Mouse (Mus musculus) erythroblast, embryonic 14.5 days (primary cell): ENCODE results near the gene Col23a1. TPM values are rescaled to one million over a fixed set of nuclear protein-coding genes. Genes with fewer than 3 reads are reported as not detected.

Experiments
- H3K27me3 ChIP-seq: 2 replicates; pipeline ENCODE4 v1.6.1; 2012; ENCODE audit warnings: inconsistent platforms; ENCODE audit not compliant: control insufficient read depth
- H3K36me3 ChIP-seq: 2 replicates; pipeline ENCODE4 v1.6.1; 2012; ENCODE audit warnings: mild to moderate bottlenecking, inconsistent platforms; ENCODE audit not compliant: control insufficient read depth
- H3K4me1 ChIP-seq: 2 replicates; pipeline ENCODE4 v1.6.1; 2012; ENCODE audit warnings: inconsistent platforms; ENCODE audit not compliant: control insufficient read depth
- H3K4me3 ChIP-seq: replicated peaks from 2 replicates; pipeline ENCODE3; 2012; ENCODE audit warnings: moderate library complexity, mild to moderate bottlenecking, inconsistent platforms
- H3K9me3 ChIP-seq: 2 replicates; pipeline ENCODE4 v1.6.1; 2012; ENCODE audit warnings: low read length, inconsistent platforms, mixed read lengths; ENCODE audit not compliant: control insufficient read depth
- GATA1 ChIP-seq: IDR thresholded peaks from 2 replicates; pipeline ENCODE4 v1.6.1; 2012; ENCODE audit warnings: low read length, inconsistent platforms, mixed read lengths
- TAL1 ChIP-seq: IDR thresholded peaks from 3 replicates; pipeline ENCODE4 v1.6.1; 2012; ENCODE audit warnings: low read length, inconsistent platforms, mixed read lengths
- polyA plus RNA-seq: library from polyadenylated mRNA; stranded (reverse); fragments of >175 nt; gene quantifications from 2 replicates; pipeline ENCODE4 v1.2.3, GENCODE M21; 2012

The Col23a1 gene
- polyA plus RNA-seq, 1 experiment, result not detected

GRCm38 (mm10) chr11:51521440-51521839 is 231.7 kb downstream of the Col23a1 start:
- no peaks in the 10 kb centered on the region for H3K36me3 ChIP-seq
- H3K4me3 ChIP-seq, result no peak overlapping the region
- no peaks in the 10 kb centered on the region for H3K4me1 ChIP-seq
- H3K9me3 ChIP-seq, result peaks cover 13% of the 10 kb centered on the region
- TF ChIP-seq GATA1 (no peak), TAL1 (no peak)
- H3K27me3 ChIP-seq, result no peaks in the 10 kb centered on the region

GRCm38 (mm10) chr11:51523215-51523614 is 233.5 kb downstream of the Col23a1 start:
- no peaks in the 10 kb centered on the region for H3K4me1 ChIP-seq
- H3K4me3 ChIP-seq, result no peak overlapping the region
- H3K27me3 ChIP-seq, result no peaks in the 10 kb centered on the region
- H3K9me3 ChIP-seq, result peaks cover 6% of the 10 kb centered on the region
- no peak for TF ChIP-seq TAL1
- no peak for TF ChIP-seq GATA1
- H3K36me3 ChIP-seq, result no peaks in the 10 kb centered on the region

DNA sequence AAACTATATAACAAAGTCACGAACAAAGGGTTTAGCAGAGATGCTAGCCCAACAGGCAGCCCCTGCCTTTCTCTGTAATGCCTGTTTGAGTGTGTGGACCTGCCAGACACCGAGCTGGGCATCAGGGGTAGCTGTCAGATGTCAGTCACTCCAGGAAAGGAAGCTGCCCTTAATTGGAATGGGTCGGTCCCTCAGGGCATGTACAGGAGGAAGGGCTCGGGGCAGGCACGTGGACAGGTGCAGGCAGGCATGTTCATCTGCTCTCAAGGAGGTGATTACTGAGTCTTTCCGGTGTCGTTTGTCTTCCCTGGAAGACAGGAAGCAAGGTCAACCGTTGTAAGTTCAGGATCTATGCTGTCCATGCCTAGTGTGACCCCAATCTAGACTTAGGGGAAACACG is 233.9 kb downstream of the Col23a1 start:
- Histone ChIP-seq H3K27me3 (no peaks in the 10 kb centered on the region), H3K36me3 (no peaks in the 10 kb centered on the region), H3K4me3 (no peak overlapping the region), H3K4me1 (no peaks in the 10 kb centered on the region), H3K9me3 (peaks cover 2% of the 10 kb centered on the region)
- TF ChIP-seq TAL1 (no peak), GATA1 (no peak)

DNA sequence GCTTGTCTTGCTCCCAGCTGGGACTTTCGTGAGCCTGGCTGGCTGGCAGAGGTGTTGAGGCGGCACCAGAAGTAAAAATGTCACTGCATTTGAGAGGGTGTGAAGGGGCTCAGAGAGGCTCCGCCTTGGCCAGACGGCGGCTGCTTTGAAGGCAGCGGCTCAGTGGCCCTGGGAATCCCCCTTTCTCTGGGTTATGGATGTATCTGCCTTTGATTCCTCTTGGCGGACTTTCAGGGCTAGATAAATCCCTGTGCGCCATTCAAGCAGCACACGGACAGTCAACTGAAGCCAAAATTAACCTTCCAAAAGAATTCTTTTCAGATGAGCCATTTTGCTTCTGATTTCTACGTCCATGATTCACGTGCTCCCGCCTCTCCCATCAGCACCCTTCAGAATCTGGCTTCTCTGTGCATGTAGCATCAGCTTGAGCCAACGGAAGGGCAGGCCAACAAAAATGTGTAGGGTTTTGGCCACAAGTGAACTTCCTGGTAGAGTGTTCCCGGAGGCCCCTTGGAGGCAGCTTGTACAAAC is 237.0 kb downstream of the Col23a1 start:
- no peaks in the 10 kb centered on the region for H3K36me3 ChIP-seq
- TF ChIP-seq TAL1 (no peak), GATA1 (no peak)
- H3K4me1 ChIP-seq, result no peaks in the 10 kb centered on the region
- no peak overlapping the region for H3K4me3 ChIP-seq
- no peaks in the 10 kb centered on the region for H3K27me3 ChIP-seq
- no peaks in the 10 kb centered on the region for H3K9me3 ChIP-seq

GRCm38 (mm10) chr11:51533128-51533533 is 243.4 kb downstream of the Col23a1 start:
- H3K4me1 ChIP-seq, result no peaks in the 10 kb centered on the region
- H3K36me3 ChIP-seq, result no peaks in the 10 kb centered on the region
- no peak overlapping the region for H3K4me3 ChIP-seq
- 0 out of 2 replicates have a peak, but pooled peaks cover 2% of the 10 kb centered on the region for H3K9me3 ChIP-seq
- TF ChIP-seq TAL1 (no peak), GATA1 (no peak)
- H3K27me3 ChIP-seq, result no peaks in the 10 kb centered on the region

GRCm38 (mm10) chr11:51534314-51534713 is 244.6 kb downstream of the Col23a1 start:
- Histone ChIP-seq H3K9me3 (0 out of 2 replicates have a peak, but pooled peaks cover 2% of the 10 kb centered on the region), H3K36me3 (no peaks in the 10 kb centered on the region), H3K4me1 (no peaks in the 10 kb centered on the region), H3K4me3 (no peak overlapping the region), H3K27me3 (no peaks in the 10 kb centered on the region)
- TF ChIP-seq GATA1 (no peak), TAL1 (no peak)

DNA sequence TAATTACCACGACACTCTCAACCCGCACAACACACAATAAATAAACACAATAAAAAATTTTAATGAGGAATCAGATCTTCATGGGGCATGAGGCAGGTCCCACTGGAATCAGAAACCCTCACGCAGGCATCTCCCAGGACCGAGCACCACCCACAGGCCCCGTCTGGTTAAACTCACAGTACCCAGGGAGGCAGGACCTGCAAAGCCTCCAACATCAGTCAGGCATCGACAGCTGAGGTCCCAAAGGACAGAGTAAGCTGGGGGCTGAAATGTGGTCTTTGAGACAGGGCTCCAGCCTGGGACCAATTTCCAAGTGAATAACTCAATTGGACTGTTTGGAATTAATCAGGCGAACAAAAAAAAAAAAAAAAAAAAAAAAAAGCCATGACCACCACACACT is 248.7 kb downstream of the Col23a1 start:
- TF ChIP-seq TAL1 (no peak), GATA1 (no peak)
- Histone ChIP-seq H3K9me3 (no peaks in the 10 kb centered on the region), H3K27me3 (no peaks in the 10 kb centered on the region), H3K4me1 (peaks cover 3% of the 10 kb centered on the region; the same call in 1 of the 2 replicates), H3K36me3 (no peaks in the 10 kb centered on the region), H3K4me3 (no peak overlapping the region)

DNA sequence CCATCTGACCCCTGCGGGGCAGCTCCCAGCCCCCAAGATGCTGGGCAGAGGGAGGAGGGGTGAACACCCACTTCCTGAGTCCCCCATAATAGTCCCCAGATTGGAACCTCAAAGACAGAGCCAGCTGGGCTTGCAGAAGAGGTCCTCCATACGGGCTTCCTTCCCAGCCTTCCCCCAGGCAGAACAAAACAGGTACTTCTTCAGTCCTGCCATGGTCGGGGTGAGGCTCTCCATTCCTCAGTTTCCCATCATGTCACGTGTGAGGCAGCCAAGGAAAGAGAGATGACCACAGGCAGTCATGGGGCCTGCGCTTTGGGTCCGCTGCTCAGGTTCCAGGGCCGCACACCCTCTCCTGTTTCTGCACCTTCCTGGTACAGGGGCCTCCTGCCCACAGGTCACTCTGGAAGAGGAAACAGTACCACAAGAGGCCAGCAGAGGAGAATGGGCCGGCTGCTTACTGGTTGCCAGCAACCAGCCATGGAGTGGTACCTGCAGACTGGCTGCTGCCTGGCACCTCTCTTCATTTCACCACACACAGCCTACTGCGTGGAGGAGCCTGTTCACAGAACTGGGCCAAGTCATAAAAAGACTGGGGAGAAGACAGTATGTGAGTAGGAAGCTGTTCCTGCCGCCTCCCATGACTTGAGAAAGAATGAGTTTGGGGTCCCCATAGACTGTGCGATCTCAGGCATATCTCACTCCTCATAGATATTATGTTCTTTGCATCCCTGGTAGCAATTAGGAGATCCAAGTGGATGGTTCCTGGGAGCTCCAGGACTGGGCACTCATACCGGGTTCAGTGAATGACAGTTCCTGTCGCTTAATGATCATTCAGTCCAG is 249.4 kb downstream of the Col23a1 start:
- no peaks in the 10 kb centered on the region for H3K27me3 ChIP-seq
- peaks cover 4% of the 10 kb centered on the region for H3K4me1 ChIP-seq
- no peaks in the 10 kb centered on the region for H3K36me3 ChIP-seq
- TF ChIP-seq GATA1 (no peak), TAL1 (no peak)
- no peak overlapping the region for H3K4me3 ChIP-seq
- H3K9me3 ChIP-seq, result no peaks in the 10 kb centered on the region

DNA sequence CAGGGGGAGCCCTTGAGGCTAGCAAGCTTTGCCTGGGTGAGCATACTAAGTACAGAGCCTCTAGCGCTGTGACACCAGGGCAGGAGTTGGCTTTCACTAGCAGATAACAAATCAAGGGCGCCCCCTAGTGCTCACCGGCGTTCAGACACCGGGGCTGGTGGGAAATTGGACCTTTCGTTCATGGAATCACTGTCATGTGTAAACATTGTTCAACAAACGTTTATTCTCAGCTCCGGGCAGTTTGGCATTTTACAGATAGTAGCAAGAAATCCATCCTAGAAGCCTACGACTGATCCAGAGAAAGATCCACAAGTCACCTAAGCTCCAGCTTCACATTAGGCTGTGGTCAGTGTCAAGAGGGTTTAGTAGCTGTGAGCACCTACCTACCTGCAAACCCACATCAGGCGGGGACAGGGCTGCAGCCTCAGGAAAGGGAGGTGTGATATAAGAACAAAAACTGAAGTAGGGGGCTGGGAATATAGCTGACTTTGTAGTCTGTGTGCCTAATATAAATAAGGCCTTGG is 250.1 kb downstream of the Col23a1 start:
- H3K36me3 ChIP-seq, result no peaks in the 10 kb centered on the region
- no peak for TF ChIP-seq TAL1
- no peak for TF ChIP-seq GATA1
- H3K9me3 ChIP-seq, result no peaks in the 10 kb centered on the region
- no peak overlapping the region for H3K4me3 ChIP-seq
- H3K27me3 ChIP-seq, result no peaks in the 10 kb centered on the region
- peaks cover 9% of the 10 kb centered on the region for H3K4me1 ChIP-seq
